Mouse (Mus musculus): ENCODE results near the gene Shisa5. TPM values are rescaled to one million over a fixed set of nuclear protein-coding genes. Genes with fewer than 3 reads are reported as not detected.

Gene Shisa5
- total and polyA plus RNA-seq, 3 experiments, result 153 to 170 (median 166) TPM

GRCm38 (mm10) chr9:109098366-109098765, 60.0 kb downstream of the Shisa5 start:
- no peak overlapping the region for H3K4me2 ChIP-seq (ENCODE audit: insufficient read depth, low read depth, poor library complexity, severe bottlenecking)
- no peak overlapping the region for H3K27ac ChIP-seq (ENCODE audit: insufficient read depth, low read depth)
- TF ChIP-seq CHD2 (IDR thresholded peaks at IDR 0.05; ENCODE audit: low read length), result no peak
- no peak for TF ChIP-seq ZKSCAN1 (IDR thresholded peaks at IDR 0.05; ENCODE audit: borderline replicate concordance, low read depth, low read length)
- no peak for TF ChIP-seq E2F4 (IDR thresholded peaks at IDR 0.05; ENCODE audit: insufficient replicate concordance, low read depth, low read length)
- no peak for TF ChIP-seq USF2 (conservative IDR thresholded peaks at IDR 0.05; ENCODE audit: low read depth, low read length)
- no peak for TF ChIP-seq BHLHE40 (IDR thresholded peaks at IDR 0.05; ENCODE audit: low read depth, low read length)
- TF ChIP-seq GABPA (IDR thresholded peaks at IDR 0.05; ENCODE audit: insufficient replicate concordance, low read depth, low read length), result no peak
- TF ChIP-seq HCFC1 (IDR thresholded peaks at IDR 0.05; ENCODE audit: low read depth, low read length), result no peak
- no peak for TF ChIP-seq MAZ (IDR thresholded peaks at IDR 0.05; ENCODE audit: low read depth, low read length)
- TF ChIP-seq MEF2A (IDR thresholded peaks at IDR 0.05; ENCODE audit: borderline replicate concordance, low read depth, low read length), result no peak
- no peak for TF ChIP-seq ELF1 (IDR thresholded peaks at IDR 0.05; ENCODE audit: low read depth, low read length)
- TF ChIP-seq TBP (conservative IDR thresholded peaks at IDR 0.05; ENCODE audit: low read depth, low read length), result no peak
- no peak for TF ChIP-seq RCOR1 (conservative IDR thresholded peaks at IDR 0.05; ENCODE audit: low read depth, low read length)
- no peak for TF ChIP-seq MYC (IDR thresholded peaks at IDR 0.05; ENCODE audit: low read depth, low read length)
- TF ChIP-seq UBTF (IDR thresholded peaks at IDR 0.05; ENCODE audit: low read depth, low read length), result no peak
- H3K79me2 ChIP-seq (replicated peaks; ENCODE audit: control insufficient read depth, extremely low read depth, insufficient read depth, poor library complexity, severe bottlenecking), result no peaks in the 10 kb centered on the region
- DNase-seq (ENCODE audit: extremely low read depth), result no peak
- no peak overlapping the region for H3K4me3 ChIP-seq (replicated peaks in 1 of 3; ENCODE audit: low read depth in 2 of 3, low read length in 2 of 3, poor library complexity in 1 of 3)
- dilution Hi-C loops (cut with MboI; ENCODE audit: extremely low pct_ligation_motif_present, extremely low pct_unique_long_range_greater_than_20kb, low sequenced_read_pairs), result no loop called here
- peaks cover 88% of the 10 kb centered on the region for H3K27me3 ChIP-seq (replicated peaks)
- peaks cover 0 to under 1% of the 10 kb centered on the region in 2 experiments for H3K36me3 ChIP-seq (replicated peaks in 1 of 2; ENCODE audit: control insufficient read depth in 1 of 2, insufficient read depth in 1 of 2, low read length in 1 of 2)
- no peak overlapping the region for H3K9ac ChIP-seq (ENCODE audit: insufficient read depth, low read depth)
- in situ Hi-C loops (cut with MboI; ENCODE audit: low pct_ligation_motif_present, low pct_unique_long_range_greater_than_20kb, low sequenced_read_pairs), result no loop called here
- peaks cover 4 to 9% of the 10 kb centered on the region in 2 experiments; a peak in 2 of 4 replicates for H3K4me1 ChIP-seq (ENCODE audit: control insufficient read depth in 1 of 2, insufficient read depth in 2 of 2)
- H3K9me3 ChIP-seq (replicated peaks; ENCODE audit: low read length), result no peaks in the 10 kb centered on the region

- Histone ChIP-seq H3K9me3 (replicated peaks; ENCODE audit: low read length) (no peaks in the 10 kb centered on the region), H3K27ac (ENCODE audit: insufficient read depth, low read depth) (no peak overlapping the region), H3K4me3 (replicated peaks in 1 of 3; ENCODE audit: low read depth in 2 of 3, low read length in 2 of 3, poor library complexity in 1 of 3) (no peak overlapping the region), H3K4me2 (ENCODE audit: insufficient read depth, low read depth, poor library complexity, severe bottlenecking) (no peak overlapping the region), H3K9ac (ENCODE audit: insufficient read depth, low read depth) (no peak overlapping the region), H3K27me3 (replicated peaks) (peaks cover 94% of the 10 kb centered on the region), H3K79me2 (replicated peaks; ENCODE audit: control insufficient read depth, extremely low read depth, insufficient read depth, poor library complexity, severe bottlenecking) (no peaks in the 10 kb centered on the region), H3K4me1 (ENCODE audit: control insufficient read depth in 1 of 2, insufficient read depth in 2 of 2) (peaks cover 4 to 9% of the 10 kb centered on the region in 2 experiments; a peak in 2 of 4 replicates), H3K36me3 (replicated peaks in 1 of 2; ENCODE audit: control insufficient read depth in 1 of 2, insufficient read depth in 1 of 2, low read length in 1 of 2) (no peaks in the 10 kb centered on the region)
- TF ChIP-seq GABPA (IDR thresholded peaks at IDR 0.05; ENCODE audit: insufficient replicate concordance, low read depth, low read length) (no peak), ZC3H11A (IDR thresholded peaks at IDR 0.05; ENCODE audit: low read depth, low read length) (no peak), CHD1 (IDR thresholded peaks at IDR 0.05; ENCODE audit: low read depth, low read length) (no peak), RCOR1 (conservative IDR thresholded peaks at IDR 0.05; ENCODE audit: low read depth, low read length) (no peak), ETS1 (conservative IDR thresholded peaks at IDR 0.05; ENCODE audit: low read depth, low read length) (no peak), MAZ (IDR thresholded peaks at IDR 0.05; ENCODE audit: low read depth, low read length) (no peak), HCFC1 (IDR thresholded peaks at IDR 0.05; ENCODE audit: low read depth, low read length) (no peak), SMC3 (IDR thresholded peaks at IDR 0.05; ENCODE audit: low read depth, low read length) (no peak), NRF1 (IDR thresholded peaks at IDR 0.05; ENCODE audit: low read depth, low read length) (no peak), MXI1 (IDR thresholded peaks at IDR 0.05; ENCODE audit: low read depth, low read length) (no peak), POLR2AphosphoS2 (IDR thresholded peaks at IDR 0.05; ENCODE audit: low read depth, low read length) (no peak)
- dilution Hi-C loops (cut with MboI; ENCODE audit: extremely low pct_ligation_motif_present, extremely low pct_unique_long_range_greater_than_20kb, low sequenced_read_pairs), result no loop called here
- in situ Hi-C loops (cut with MboI; ENCODE audit: low pct_ligation_motif_present, low pct_unique_long_range_greater_than_20kb, low sequenced_read_pairs), result no loop called here
- DNase-seq (ENCODE audit: extremely low read depth), result no peak
These were observed 60.6 kb downstream of the Shisa5 start for GRCm38 (mm10) chr9:109098969-109099368.
